Mouse (Mus musculus): Measurements from ENCODE around the gene Psmd1.

Gene Psmd1

GRCm38 (mm10) chr1:86064271-86064991 is at the start of gene Psmd1:
TSS of gene Psmd1 (plus strand) at chr1:86064387.
- peak; percentile 93 for ATAC-seq (ENCODE audit: low TSS enrichment)

GRCm38 (mm10) chr1:86015758-86016157 is 48.4 kb upstream of the Psmd1 start:
- ATAC-seq (ENCODE audit: low TSS enrichment): peak; percentile 66; the same call in 1 of the 2 replicates

- no peak for ATAC-seq (ENCODE audit: low TSS enrichment)
Measured at GRCm38 (mm10) chr1:86016516-86016915, 47.7 kb upstream of the Psmd1 start, which contains the start of gene Spata3. TSS of gene Spata3 (plus strand) at chr1:86016816.

- peak; percentile 80 for ATAC-seq (ENCODE audit: low TSS enrichment)
Measured at GRCm38 (mm10) chr1:86018235-86019055, 45.7 kb upstream of the Psmd1 start.

GRCm38 (mm10) chr1:86021365-86021989 is 42.7 kb upstream of the Psmd1 start:
- peak; percentile 68 for ATAC-seq (ENCODE audit: low TSS enrichment)

DNA sequence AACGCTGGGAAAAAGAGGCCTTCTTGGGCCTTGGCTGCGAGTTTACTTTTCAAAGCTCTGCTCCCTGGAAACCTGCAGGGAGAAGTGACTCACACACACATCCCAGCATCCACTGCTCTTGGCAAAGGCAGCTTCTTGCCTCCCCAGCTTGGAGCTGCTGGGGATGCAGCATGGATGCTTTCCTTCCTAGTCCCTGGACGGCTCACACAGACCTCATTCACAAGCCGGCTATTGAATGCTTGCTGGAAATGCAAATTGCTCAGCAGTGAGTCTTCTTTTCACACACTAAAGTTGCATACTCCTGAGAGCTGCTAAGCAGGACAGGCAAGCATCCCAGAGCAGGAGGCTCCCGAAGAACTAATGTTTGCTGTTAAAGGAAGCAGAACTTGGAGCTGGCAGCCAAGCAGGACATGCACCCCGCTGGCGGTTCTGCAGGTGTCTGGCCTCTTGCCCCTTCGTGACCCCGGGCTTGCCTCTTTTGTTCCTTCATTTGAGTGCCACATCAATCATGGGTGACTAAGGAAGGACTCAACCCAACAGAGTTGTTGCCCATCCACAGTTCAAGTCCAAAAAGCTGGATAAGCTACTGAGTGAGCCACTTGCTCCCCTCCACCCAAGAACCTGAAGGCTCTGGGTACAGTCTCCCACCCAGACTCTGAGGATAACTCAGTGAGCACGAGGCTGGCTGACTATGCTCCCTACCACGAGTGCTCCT is 31.8 kb upstream of the Psmd1 start:
- peak; percentile 99 for ATAC-seq (ENCODE audit: low TSS enrichment)

DNA sequence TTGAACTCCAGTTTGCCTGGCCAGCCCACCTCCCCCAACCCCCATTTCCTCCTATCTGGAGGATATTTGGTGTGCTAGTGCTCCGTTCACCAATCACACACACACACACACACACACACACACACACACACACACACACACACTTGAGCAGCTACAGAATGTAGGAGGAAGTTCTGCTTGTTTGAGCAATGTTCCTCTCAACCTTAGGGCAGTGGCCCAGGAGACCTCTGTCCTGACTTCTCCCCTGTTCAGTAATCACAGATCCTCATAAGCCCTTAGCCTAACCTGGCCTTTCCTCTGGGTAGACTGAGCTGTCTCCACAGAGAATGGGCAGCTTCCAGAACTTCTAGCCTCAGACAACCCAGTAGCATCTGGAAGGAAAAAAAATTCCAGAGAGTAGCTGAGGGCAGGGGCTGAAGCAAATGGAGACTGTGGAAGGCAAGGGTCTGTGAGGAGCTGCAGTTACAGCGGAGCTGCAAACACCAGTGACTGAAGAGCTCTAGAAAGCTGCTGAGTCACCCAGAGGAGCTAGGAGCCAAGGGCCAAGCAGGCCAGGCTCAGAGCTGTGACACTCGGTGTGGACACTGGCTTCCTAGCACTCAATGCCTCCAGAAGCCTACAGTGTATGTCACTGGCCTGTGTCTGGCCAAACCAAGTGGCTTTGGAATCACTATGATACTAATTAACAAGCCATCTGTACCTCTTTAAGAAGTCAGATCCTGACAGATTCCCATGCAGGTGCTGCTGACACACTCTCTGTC is 25.8 kb upstream of the Psmd1 start:
- ATAC-seq (ENCODE audit: low TSS enrichment): peak; percentile 55; the same call in 1 of the 2 replicates

- no peak for ATAC-seq (ENCODE audit: low TSS enrichment)
Measured at GRCm38 (mm10) chr1:86040131-86040530, 24.1 kb upstream of the Psmd1 start.

GRCm38 (mm10) chr1:86040817-86041216 is 23.4 kb upstream of the Psmd1 start:
- ATAC-seq (ENCODE audit: low TSS enrichment): no peak

- peak; percentile 81 for ATAC-seq (ENCODE audit: low TSS enrichment)
Measured at GRCm38 (mm10) chr1:86045056-86045455, 19.1 kb upstream of the Psmd1 start.

DNA sequence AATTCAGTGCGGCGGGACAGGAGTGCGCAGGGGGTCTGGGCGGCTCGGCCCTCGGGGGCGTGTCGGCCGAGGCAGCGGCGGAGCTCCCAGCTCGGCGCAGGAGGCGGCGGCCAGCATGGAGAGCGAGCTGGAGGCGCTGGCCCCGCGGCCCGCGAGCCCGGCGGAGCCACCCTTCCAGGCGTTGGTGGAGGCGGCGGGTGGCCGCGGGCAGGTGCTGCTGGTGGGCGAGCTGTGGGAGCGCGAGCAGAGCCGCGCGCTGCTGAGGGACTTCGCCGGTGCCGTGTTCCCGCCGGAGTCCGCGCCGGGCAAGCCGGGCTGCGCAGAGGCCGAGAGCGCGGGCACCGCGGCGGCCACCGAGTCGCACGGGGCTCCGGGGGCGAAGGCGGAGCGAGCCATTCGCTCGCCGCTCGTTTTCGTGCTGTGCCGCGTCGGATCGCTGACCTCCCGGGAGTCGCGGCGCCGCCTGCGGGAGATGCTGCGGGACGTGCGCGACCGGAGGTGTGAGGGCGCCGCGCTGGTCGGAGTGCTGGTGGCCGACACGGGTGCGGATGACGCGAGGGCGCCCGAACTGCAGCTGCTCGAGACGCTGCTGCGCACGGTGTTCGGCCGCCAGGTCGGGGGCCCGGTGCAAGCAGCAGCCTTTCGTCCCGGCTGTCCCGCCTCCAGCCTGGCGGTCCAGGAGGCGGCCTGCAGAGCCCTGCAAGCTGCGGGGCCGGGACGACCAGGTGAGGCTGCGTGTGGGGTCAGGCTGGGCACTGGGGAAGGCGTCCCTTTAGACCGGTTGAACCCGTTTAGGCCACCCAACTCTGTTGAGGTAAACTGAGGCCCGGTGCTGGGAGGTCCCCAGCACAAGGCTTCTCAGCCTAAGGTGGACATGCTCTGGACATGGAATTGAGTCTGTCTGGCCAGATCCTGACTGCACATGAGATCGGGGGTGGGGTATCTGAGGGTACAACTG is 18.1 kb upstream of the Psmd1 start, which contains the start of gene 2810459M11Rik:
2810459M11Rik (plus strand) TSS at position 16 of the 958 bp plus-strand sequence.
- peak; percentile 25 for ATAC-seq (ENCODE audit: low TSS enrichment)

GRCm38 (mm10) chr1:86046833-86047563 is 17.2 kb upstream of the Psmd1 start:
- ATAC-seq (ENCODE audit: low TSS enrichment): peak; percentile 6; the same call in 1 of the 2 replicates

DNA sequence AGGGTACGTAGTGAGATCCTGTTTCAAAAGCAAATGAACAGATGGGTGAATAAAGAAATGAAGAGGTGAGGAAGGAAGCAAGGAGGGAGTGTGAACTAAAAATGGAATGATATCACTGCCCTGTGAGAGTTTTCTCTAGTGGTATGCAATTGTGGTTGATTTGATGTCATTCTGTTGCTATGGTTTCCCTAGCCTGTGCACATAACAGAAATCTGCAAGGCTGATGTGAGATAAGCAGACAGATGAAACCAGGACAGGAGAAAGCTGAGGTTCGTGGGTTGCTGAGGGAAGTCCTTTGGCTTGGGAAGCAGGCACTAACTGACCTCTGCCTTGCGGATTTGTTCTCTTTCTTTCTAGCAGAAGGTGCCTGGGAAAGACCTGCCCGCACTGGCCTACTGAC is 16.0 kb upstream of the Psmd1 start:
- no peak for ATAC-seq (ENCODE audit: low TSS enrichment)

- ATAC-seq (ENCODE audit: low TSS enrichment): no peak
Measured at GRCm38 (mm10) chr1:86048744-86049143, 15.4 kb upstream of the Psmd1 start.

DNA sequence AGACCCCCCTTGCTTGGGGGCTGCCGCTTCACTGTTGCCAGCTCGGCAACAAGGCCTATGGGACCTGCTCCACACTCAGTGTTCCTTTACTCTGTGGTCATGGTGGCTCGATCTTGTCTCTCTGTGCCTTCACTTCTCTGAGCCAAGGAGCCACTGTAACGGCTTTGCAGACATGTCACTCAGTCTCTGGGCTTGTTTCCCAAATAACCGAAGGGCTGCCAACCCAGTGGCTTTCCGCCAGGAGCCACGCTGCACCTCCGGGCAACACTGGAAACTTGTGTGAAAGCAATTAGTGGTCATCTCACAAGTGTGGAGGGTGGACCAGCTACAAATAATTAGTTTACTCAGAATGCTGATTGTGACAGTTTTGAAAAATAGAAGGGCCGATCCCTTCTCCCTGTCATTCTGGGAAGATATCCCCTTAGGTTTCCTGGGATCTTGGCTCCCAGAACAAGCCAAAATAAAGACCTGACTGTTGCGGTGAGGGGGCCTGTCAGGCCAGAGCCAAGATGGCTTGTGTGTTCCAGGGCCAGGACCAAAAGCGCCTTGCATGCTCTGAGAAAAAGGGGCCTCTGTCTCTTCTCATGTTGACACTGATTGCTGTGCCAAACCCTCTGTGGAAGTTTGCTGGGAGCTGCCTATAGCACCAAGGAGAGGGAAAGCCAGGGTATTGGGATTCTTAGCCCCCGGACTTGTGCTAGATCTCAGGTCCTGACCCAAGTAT is 10.8 kb upstream of the Psmd1 start:
- peak; percentile 21; the same call in 1 of the 2 replicates for ATAC-seq (ENCODE audit: low TSS enrichment)

DNA sequence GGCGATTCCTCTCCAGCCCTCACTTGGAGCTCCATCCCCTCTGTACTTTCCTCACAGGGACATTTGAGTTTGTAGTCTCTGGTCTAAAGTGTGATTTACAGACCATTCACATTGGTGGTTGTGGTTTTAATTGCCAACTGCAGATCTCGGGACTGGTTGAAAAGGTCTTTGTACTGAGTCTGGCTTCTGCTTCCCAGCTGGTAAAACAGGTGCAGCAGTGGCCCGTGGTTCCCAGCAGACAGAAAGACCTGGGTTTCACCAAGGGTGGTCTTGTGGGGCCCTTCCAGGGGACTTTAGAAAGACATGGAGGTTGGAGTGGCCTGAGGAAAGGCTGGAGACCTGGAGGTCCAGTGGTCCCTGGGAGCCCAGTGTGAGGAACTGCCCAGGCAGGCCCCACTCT is 9.2 kb upstream of the Psmd1 start:
- no peak for ATAC-seq (ENCODE audit: low TSS enrichment)

DNA sequence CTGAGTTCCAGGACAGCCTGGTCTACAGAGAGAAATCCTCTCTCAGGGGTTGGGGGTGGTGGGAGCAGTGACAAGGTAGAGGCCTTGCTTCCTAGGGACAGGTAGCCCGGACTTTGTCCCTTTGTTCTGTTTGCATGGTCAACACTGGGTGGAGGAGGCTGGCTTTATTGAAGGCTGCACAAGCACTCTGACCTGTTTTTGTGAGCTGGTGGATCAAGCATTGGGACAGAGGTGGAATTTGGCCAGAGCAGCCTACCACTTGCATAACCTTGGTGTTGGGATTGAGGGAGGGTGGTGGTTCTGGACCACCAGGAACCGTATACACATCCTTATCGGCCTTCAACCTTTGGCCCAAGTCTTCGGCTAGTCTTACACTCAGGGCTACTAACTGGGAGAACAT is 7.9 kb upstream of the Psmd1 start:
- no peak for ATAC-seq (ENCODE audit: low TSS enrichment)

Data from frontal cortex, adult (tissue).